Mouse (Mus musculus) layer of hippocampus, adult 9-11 months (tissue): ENCODE results near the gene Smad3.
A peak's percentile ranks its signal among the peaks of the same experiment; 100 is the strongest.

ENCODE experiments used
- DNase-seq: peaks from one replicate; pipeline ENCODE4 v3.0.0; 2022

Smad3 gene

GRCm38 (mm10) chr9:63658970-63659371 lies 98.8 kb downstream of the Smad3 start:
- no peak for DNase-seq

- DNase-seq = no peak
Measured at GRCm38 (mm10) chr9:63658436-63658835, 99.4 kb downstream of the Smad3 start.

DNA sequence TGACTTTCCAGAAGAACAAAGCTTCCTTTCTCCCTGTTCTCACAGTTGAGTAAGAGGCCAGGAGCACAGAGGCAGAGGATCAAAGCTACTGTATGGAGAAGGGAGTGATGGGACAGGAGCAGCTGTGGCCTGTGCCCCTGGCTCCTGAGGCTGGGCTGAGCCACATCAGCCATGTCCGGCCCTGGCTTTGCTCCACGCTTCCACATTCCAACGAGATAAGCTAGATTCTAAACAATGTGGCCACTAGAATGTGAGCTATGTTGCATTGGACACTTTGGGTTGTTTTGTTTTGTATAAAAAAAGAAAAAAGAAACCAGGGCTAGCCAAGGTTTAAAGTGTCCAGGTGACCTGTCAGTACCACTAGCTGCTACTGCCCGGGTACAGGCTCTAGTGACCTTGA lies 100.6 kb downstream of the Smad3 start:
- DNase-seq = no peak

- DNase-seq = no peak
Measured at GRCm38 (mm10) chr9:63655092-63655491, 102.7 kb downstream of the Smad3 start.

GRCm38 (mm10) chr9:63654575-63654974 lies 103.2 kb downstream of the Smad3 start:
- DNase-seq = no peak

- no peak for DNase-seq
Measured at GRCm38 (mm10) chr9:63653666-63654065, 104.1 kb downstream of the Smad3 start.

- no peak for DNase-seq
Measured at GRCm38 (mm10) chr9:63651594-63651993, 106.2 kb downstream of the Smad3 start.

DNA sequence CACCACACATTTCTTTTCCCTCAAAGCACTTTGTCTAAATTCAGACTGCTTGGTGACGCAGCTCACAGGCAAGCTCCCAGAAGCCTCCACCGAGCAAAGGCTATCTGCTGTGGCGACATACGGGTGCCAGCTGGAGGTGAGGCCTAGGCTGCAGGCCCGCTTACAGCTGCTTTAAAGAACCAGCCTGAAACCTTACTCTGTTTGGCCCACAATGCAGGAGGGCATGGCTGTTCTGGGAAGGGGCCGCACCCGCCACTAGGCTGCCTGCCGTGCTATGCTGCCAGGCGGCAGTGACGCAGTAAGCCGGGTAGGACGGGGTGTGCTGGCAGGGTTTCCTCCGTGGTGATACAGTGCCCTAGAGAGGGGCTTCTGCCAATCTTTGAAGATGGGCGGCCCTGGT lies 106.9 kb downstream of the Smad3 start:
- no peak for DNase-seq

GRCm38 (mm10) chr9:63649841-63650545 lies 107.8 kb downstream of the Smad3 start:
- DNase-seq = no peak

DNA sequence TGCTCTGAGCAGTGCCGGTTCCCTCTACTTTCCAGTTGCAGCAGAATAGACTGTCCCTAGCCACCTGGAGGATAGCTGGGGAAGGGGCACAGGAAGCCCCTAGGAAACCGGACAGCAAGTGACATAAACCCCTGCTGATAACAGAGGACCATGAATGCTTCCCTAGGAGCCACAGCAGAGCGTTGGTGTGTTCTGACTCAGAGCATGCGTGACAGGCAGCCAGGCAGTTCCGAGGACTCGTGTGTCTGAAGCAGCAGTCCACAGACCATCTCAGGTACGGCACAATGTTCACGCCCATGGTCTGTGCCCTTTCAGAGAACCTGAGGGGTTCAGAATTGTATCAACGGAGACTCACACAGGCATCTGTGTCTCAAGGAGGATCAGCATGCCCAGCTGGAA lies 109.3 kb downstream of the Smad3 start:
- DNase-seq = no peak

DNA sequence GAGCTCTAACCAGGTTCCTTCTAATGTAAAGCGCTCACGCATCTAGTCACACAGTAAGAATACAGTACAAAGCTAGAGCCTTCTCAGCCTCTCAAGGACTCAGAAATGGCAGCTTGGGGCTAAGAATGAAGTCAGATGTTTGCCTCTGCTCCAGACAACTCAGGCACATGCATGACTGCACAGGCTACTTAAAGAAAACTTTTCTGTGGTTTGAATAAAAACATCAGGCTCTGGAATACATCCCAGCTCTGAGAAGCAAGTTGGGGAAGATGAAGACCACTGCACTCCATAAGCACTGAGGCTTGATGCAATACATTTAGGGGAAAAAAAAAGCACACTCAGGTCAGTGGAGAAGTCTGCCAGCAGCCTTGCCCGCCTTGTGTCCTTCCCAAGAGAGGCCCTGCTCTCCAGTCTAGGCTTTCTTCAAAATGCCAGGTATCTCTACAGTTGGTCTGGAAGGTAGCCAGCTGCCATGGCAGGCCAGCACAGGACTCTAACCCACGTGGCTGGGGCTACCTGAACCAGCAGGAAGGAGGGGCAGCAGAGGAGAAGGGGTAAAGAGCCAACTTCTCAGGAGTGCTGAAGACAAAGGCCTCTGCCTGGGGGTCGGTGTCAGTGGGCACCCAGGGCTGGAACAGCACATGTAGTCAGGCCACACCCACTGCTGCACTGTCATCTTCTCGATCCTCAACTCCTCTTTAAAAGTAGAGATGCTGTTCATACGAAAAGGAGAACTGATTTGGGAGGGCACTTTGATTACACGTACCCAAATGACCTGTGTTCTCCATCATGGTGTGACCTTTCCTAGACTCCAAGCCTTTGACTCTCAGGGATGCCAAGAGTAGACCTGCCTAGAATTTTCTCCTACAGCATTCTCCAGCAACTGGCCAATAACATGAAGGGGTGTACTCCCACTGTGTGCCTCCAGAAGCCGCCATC lies 109.9 kb downstream of the Smad3 start:
- DNase-seq = no peak

DNA sequence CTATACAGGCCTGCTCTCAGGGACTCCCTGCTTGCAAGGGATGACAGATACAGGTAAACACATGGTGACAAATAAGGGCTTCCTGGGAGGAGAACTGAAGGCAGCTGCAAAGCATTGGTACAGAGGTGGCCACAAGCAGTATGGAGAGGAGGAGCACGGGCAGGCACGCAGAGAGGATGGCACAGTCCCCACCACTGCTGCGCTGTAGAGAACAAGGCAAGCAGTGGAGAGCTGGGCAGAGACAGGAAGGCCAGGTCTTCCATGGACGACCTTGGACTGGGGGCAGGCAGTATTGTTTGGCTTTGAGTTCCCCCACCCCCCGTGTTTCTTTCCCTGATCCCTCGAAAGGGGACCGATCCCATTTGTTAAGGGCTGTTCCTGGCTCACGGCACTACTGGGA lies 112.7 kb downstream of the Smad3 start:
- DNase-seq = no peak

DNA sequence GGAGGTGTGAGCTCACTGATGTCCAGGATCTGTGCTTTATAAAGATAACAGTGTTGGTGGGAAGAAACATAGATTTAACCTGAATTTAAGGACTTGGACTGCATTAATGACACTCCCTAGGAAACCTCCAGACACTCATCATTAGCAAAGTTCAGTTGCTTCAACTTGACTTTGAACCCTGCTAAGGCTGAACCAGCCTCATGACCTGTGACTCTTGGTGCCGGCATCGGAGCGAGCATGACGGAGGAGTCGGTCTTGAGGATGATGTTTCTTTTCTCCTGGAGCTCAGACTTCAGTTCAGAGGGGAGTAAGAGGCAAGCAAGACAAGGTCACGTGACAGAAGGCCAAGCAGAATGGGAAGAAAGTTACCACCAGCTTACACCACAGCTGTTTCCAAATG lies 113.8 kb downstream of the Smad3 start:
- DNase-seq = no peak

GRCm38 (mm10) chr9:63641983-63642646 lies 115.7 kb downstream of the Smad3 start:
- DNase-seq = peak; percentile 65

DNA sequence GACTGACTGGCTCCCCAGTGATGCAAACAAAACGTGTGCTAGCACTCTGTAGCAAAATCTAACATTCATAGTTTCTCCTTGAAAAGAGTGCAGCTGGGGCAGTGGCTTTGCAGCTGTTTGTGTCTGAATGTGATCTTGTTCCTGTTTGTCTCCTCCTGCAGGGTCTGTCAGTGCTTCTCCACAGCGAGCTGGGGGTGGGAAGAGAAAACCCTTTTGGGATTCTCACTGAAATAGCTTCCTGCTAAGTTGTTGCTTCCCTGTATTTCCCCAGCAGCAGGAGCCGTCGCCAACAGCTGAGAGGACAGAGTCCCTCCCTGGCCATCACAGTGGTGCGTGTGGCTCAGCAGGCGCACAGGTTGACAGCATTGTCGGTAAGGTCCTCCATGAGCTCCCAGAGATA lies 121.7 kb downstream of the Smad3 start:
- no peak for DNase-seq

GRCm38 (mm10) chr9:63633334-63633733 lies 124.5 kb downstream of the Smad3 start:
- no peak for DNase-seq

- DNase-seq = peak; percentile 88
Measured at GRCm38 (mm10) chr9:63632924-63633323, 124.9 kb downstream of the Smad3 start.

- no peak for DNase-seq
Measured at GRCm38 (mm10) chr9:63632045-63632444, 125.7 kb downstream of the Smad3 start.

- DNase-seq = peak; percentile 69
Measured at GRCm38 (mm10) chr9:63625090-63625756, 132.6 kb downstream of the Smad3 start.

GRCm38 (mm10) chr9:63623895-63624569 lies 133.8 kb downstream of the Smad3 start:
- no peak for DNase-seq

DNA sequence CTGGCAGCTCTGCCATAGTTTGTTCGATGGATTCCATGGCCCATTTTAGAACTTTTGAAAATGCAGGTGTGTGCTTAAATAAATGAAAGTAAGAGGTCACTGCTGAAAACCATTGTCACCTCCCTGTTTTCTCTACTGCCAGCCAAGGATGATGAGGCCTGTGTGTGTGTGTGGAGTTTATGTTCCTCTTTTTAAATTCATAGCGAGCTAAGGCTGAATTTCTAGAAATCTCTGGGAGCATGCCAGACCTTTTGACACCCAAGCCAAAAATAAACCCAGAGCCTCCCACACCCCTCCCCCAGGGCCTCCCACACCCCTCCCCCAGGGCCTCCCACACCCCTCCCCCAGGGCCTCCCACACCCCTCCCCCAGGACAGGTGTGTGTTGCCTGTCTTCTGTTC lies 139.8 kb downstream of the Smad3 start:
- DNase-seq = no peak
